Mouse (Mus musculus) adrenal gland (tissue): ENCODE measurements around the gene Adh5.

ENCODE experiments used
- intact Hi-C: fragments of 180-260 bp; cut with DNase I; formaldehyde crosslinking; loops from one replicate; pipeline ENCODE4 v1.15.1; 2025
- long read RNA-seq, 2 experiments: library from polyadenylated mRNA; unstranded; transcript quantifications; one replicate each; pipeline ENCODE4 v2.0.0; 2020; ENCODE audit warnings: borderline replicate concordance in 1 of 2; ENCODE audit not compliant: insufficient replicate concordance in 1 of 2

The Adh5 gene
- long read RNA-seq, experiment 1, transcript Adh5-201 (9 exons, 1,604 nt), result major isoform, 249 of 266 reads
- long read RNA-seq, experiment 1, partial matches to known transcripts, result 12 of 266 reads
- long read RNA-seq, experiment 1, other reads (novel, unspliced or antisense), result 4 of 266 reads
- long read RNA-seq, experiment 2, transcript Adh5-201 (9 exons, 1,604 nt), result major isoform, 257 of 283 reads
- long read RNA-seq, experiment 2, partial matches to known transcripts, result 16 of 283 reads
- long read RNA-seq, experiment 2, other reads (novel, unspliced or antisense), result 10 of 283 reads

- intact Hi-C loops, result no loop called here
Measured at GRCm38 (mm10) chr3:138442612-138443464, at the start of gene Adh5. Gene Adh5, plus strand, starts transcription at chr3:138443093.

- intact Hi-C loops, result loop anchor here (5.0 to 10.0 kb wide), 2 partner anchors 178 to 210 kb away; partner anchors contain the start of gene 4930579F01Rik
Measured at GRCm38 (mm10) chr3:138404872-138405271, 38.0 kb upstream of the Adh5 start.

GRCm38 (mm10) chr3:138405341-138405740, 37.6 kb upstream of the Adh5 start:
- intact Hi-C loops, result loop anchor here (5.0 to 10.0 kb wide), 2 partner anchors 178 to 211 kb away; partner anchors contain the start of gene 4930579F01Rik

- intact Hi-C loops, result loop anchor here (5.0 to 10.0 kb wide), 2 partner anchors 179 to 211 kb away; partner anchors contain the start of gene 4930579F01Rik
Measured at GRCm38 (mm10) chr3:138405840-138406239, 37.1 kb upstream of the Adh5 start.

GRCm38 (mm10) chr3:138407920-138408319, 35.0 kb upstream of the Adh5 start:
- intact Hi-C loops, result loop anchor here (5.0 to 10.0 kb wide), 2 partner anchors 181 to 213 kb away; partner anchors contain the start of gene 4930579F01Rik

- intact Hi-C loops, result loop anchor here (5.0 to 10.0 kb wide), 2 partner anchors 182 to 215 kb away; partner anchors contain the start of gene 4930579F01Rik
Measured at GRCm38 (mm10) chr3:138409585-138409984, 33.3 kb upstream of the Adh5 start.

- intact Hi-C loops, result no loop called here
Measured at GRCm38 (mm10) chr3:138410211-138410610, 32.7 kb upstream of the Adh5 start.

GRCm38 (mm10) chr3:138415121-138415690, 27.7 kb upstream of the Adh5 start, which contains the start of gene Adh4:
Gene Adh4, plus strand, starts transcription at chr3:138415466.
- intact Hi-C loops, result no loop called here

GRCm38 (mm10) chr3:138419369-138419768, 23.5 kb upstream of the Adh5 start:
- intact Hi-C loops, result no loop called here

- intact Hi-C loops, result no loop called here
Measured at GRCm38 (mm10) chr3:138420385-138420784, 22.5 kb upstream of the Adh5 start.

- intact Hi-C loops, result no loop called here
Measured at GRCm38 (mm10) chr3:138423664-138424063, 19.2 kb upstream of the Adh5 start.

GRCm38 (mm10) chr3:138424247-138424646, 18.6 kb upstream of the Adh5 start:
- intact Hi-C loops, result no loop called here

- intact Hi-C loops, result loop anchor here (5.0 kb wide), 2 partner anchors 208 to 233 kb away; no protein-coding TSS in a partner anchor
Measured at GRCm38 (mm10) chr3:138430360-138430976, 12.4 kb upstream of the Adh5 start.

GRCm38 (mm10) chr3:138431835-138432234, 11.1 kb upstream of the Adh5 start:
- intact Hi-C loops, result loop anchor here (5.0 kb wide), 2 partner anchors 210 to 235 kb away; no protein-coding TSS in a partner anchor

- intact Hi-C loops, result no loop called here
Measured at GRCm38 (mm10) chr3:138438716-138439115, 4.2 kb upstream of the Adh5 start.

- intact Hi-C loops, result no loop called here
Measured at GRCm38 (mm10) chr3:138442203-138442602, 690 bp upstream of the Adh5 start.

- intact Hi-C loops, result no loop called here
Measured at GRCm38 (mm10) chr3:138443465-138443771, 525 bp downstream of the Adh5 start.

- intact Hi-C loops, result loop anchor here (5.0 kb wide), 1 partner anchor 34 kb away; no protein-coding TSS in a partner anchor
Measured at GRCm38 (mm10) chr3:138448077-138448860, 5.4 kb downstream of the Adh5 start.

GRCm38 (mm10) chr3:138452169-138452568, 9.3 kb downstream of the Adh5 start:
- intact Hi-C loops, result no loop called here

GRCm38 (mm10) chr3:138454234-138454633, 11.3 kb downstream of the Adh5 start:
- intact Hi-C loops, result no loop called here
